Mouse (Mus musculus) MEL-GATA-1-ER (cell line): ENCODE measurements around the gene Prkg1.
"Not testable (repeated sequence)": the region's sequence is repeated elsewhere in the genome, so short reads cannot be mapped to it uniquely, and the experiment has no call there.

Source experiments
- DNase-seq: peaks from one replicate; pipeline ENCODE4 v3.0.0-alpha.2; 2012; ENCODE audit warnings: low read depth; ENCODE audit errors: extremely low read depth

Gene Prkg1

GRCm38 (mm10) chr19:30642629-30643170 lies 1122.1 kb downstream of the Prkg1 start:
- DNase-seq: no peak

- DNase-seq: no peak
Measured at GRCm38 (mm10) chr19:30637471-30637870, 1127.4 kb downstream of the Prkg1 start.

GRCm38 (mm10) chr19:30631051-30631450 lies 1133.8 kb downstream of the Prkg1 start:
- DNase-seq: no peak

- no peak for DNase-seq
Measured at GRCm38 (mm10) chr19:30626036-30626435, 1138.8 kb downstream of the Prkg1 start.

- DNase-seq: no peak
Measured at GRCm38 (mm10) chr19:30625391-30625790, 1139.4 kb downstream of the Prkg1 start.

- no peak for DNase-seq
Measured at GRCm38 (mm10) chr19:30623620-30624019, 1141.2 kb downstream of the Prkg1 start.

- DNase-seq: no peak
Measured at GRCm38 (mm10) chr19:30613150-30613865, 1151.5 kb downstream of the Prkg1 start.

GRCm38 (mm10) chr19:30586366-30586765 lies 1178.5 kb downstream of the Prkg1 start:
- DNase-seq: no peak

- DNase-seq: no peak
Measured at GRCm38 (mm10) chr19:30564516-30564915, 1200.3 kb downstream of the Prkg1 start.

GRCm38 (mm10) chr19:30563876-30564275 lies 1201.0 kb downstream of the Prkg1 start:
- no peak for DNase-seq

GRCm38 (mm10) chr19:30558024-30558423 lies 1206.8 kb downstream of the Prkg1 start:
- DNase-seq: no peak

GRCm38 (mm10) chr19:30554467-30554881 lies 1210.4 kb downstream of the Prkg1 start:
- DNase-seq: peak; percentile 5

- no peak for DNase-seq
Measured at GRCm38 (mm10) chr19:30553740-30554139, 1211.1 kb downstream of the Prkg1 start.

GRCm38 (mm10) chr19:30552260-30552659 lies 1212.6 kb downstream of the Prkg1 start:
- no peak for DNase-seq

- DNase-seq: no peak
Measured at GRCm38 (mm10) chr19:30549854-30550647, 1214.8 kb downstream of the Prkg1 start.

- no peak for DNase-seq
Measured at GRCm38 (mm10) chr19:30549044-30549853, 1215.6 kb downstream of the Prkg1 start, which contains the start of gene Dkk1. Dkk1 (minus strand) TSS chr19:30549665.

GRCm38 (mm10) chr19:30548411-30549043 lies 1216.3 kb downstream of the Prkg1 start:
- no peak for DNase-seq

GRCm38 (mm10) chr19:30539365-30539941 lies 1225.4 kb downstream of the Prkg1 start:
- DNase-seq: not testable (repeated sequence)

GRCm38 (mm10) chr19:30516771-30517170 lies 1248.1 kb downstream of the Prkg1 start:
- no peak for DNase-seq
